Mouse (Mus musculus) kidney, postnatal 0 days (tissue): ENCODE measurements at regions not wholly inside any gene's neighbourhood (a gene's known extent, or its start where the extent isn't known, plus 50 kb on each side); places are given as distances from the start of the nearest gene placed in this dataset.

Experiments used
- ATAC-seq: fragments of 200-750 bp; cut with Nextera tagmentation; replicated peaks from 2 replicates; pipeline ENCODE4 v1.8.0; 2017; ENCODE audit warnings: low read depth, moderate number of reproducible peaks, moderate TSS enrichment, moderate library complexity; ENCODE audit not compliant: low FRiP score
- DNase-seq: peaks from one replicate; pipeline ENCODE4 v3.0.0-alpha.2; 2016; ENCODE audit warnings: low spot score
- H3K27ac ChIP-seq: fragments of 300-500 bp; sonication (generic); 2 replicates; pipeline ENCODE4 v1.5.1; 2014; ENCODE audit warnings: mild to moderate bottlenecking
- H3K27me3 ChIP-seq: fragments of 300-500 bp; sonication (generic); 2 replicates; pipeline ENCODE4 v1.6.1; 2014; ENCODE audit warnings: low read length, mixed read lengths; ENCODE audit not compliant: insufficient read depth
- H3K36me3 ChIP-seq: fragments of 300-500 bp; sonication (generic); 2 replicates; pipeline ENCODE4 v1.6.1; 2014; ENCODE audit warnings: low read length, mixed read lengths; ENCODE audit not compliant: insufficient read depth
- H3K4me1 ChIP-seq: fragments of 300-500 bp; sonication (generic); replicated peaks from 2 replicates; pipeline ENCODE4 v1.6.1; 2014; ENCODE audit warnings: antibody characterized with exemption, low read length, mixed read lengths; ENCODE audit not compliant: insufficient read depth
- H3K4me2 ChIP-seq: fragments of 300-500 bp; sonication (generic); 2 replicates; pipeline ENCODE4 v1.6.1; 2014; ENCODE audit warnings: mild to moderate bottlenecking, low read length, moderate library complexity, mixed read lengths
- H3K4me3 ChIP-seq: fragments of 300-500 bp; sonication (generic); replicated peaks from 2 replicates; pipeline ENCODE4 v1.5.1; 2014; ENCODE audit warnings: low read depth, low read length
- H3K9ac ChIP-seq: fragments of 300-500 bp; sonication (generic); 2 replicates; pipeline ENCODE4 v1.6.1; 2014; ENCODE audit warnings: low read depth, low read length
- H3K9me3 ChIP-seq: fragments of 300-500 bp; sonication (generic); replicated peaks from 2 replicates; pipeline ENCODE4 v1.6.1; 2016; ENCODE audit warnings: low read length, inconsistent platforms, mixed read lengths
- CTCF ChIP-seq: IDR thresholded peaks from 2 replicates; pipeline ENCODE4 v1.5.1; 2016; ENCODE audit warnings: antibody characterized with exemption, low read depth, mild to moderate bottlenecking, moderate library complexity
- WGBS: fragments of 180-500 bp; shearing (Covaris S2); extraction: QIAGEN DNeasy Blood & Tissue Kit; methylation state at CpG from one replicate; pipeline ENCODE4 v1.1.7; 2014; 5-methylcytosine and 5-hydroxymethylcytosine counted together

GRCm38 (mm10) chrX:141933899-141934298 is 58.9 kb upstream of the Gm15294 start:
- 39% methylated on average over 6 of the region's 6 CpGs for WGBS

More at GRCm38 (mm10) chrX:141933899-141934298, 58.9 kb upstream of the Gm15294 start:
- no peak overlapping the region for H3K4me2 ChIP-seq
- H3K27me3 ChIP-seq, result no peaks in the 10 kb centered on the region
- no peaks in the 10 kb centered on the region for H3K4me1 ChIP-seq
- DNase-seq (peak; percentile 3), ATAC-seq (no peak)
- no peak overlapping the region for H3K27ac ChIP-seq
- no peak overlapping the region for H3K9ac ChIP-seq
- no peak overlapping the region for H3K4me3 ChIP-seq
- no peak for TF ChIP-seq CTCF
- H3K9me3 ChIP-seq, result no peaks in the 10 kb centered on the region
- H3K36me3 ChIP-seq, result no peaks in the 10 kb centered on the region
